33 mouse cellular contexts compared by ENCODE assay signal in genomic region chr11:119377326-119377725, GRCm38 (mm10). TPM values are rescaled to one million over a fixed set of nuclear protein-coding genes. Genes with fewer than 3 reads are reported as not detected.
DNase-seq lines count a peak whose midpoint lies in the region; ATAC-seq lines count a peak whose summit lies in the region.
"Had no signal": no experiment of that assay in that cellular context is flagged by ENCODE, and none has a peak within 500 bp of the region (broad histone marks: within the 10 kb centered on the region; RNA-seq: fewer than 3 reads in every experiment).

No protein-coding gene starts in this region.

- no peak for DNase-seq in liver
- DNase-seq in forebrain, embryonic 11.5 days (ENCODE audit: low spot score) = no peak
- no peak for DNase-seq in neural tube, embryonic 10.5 days (ENCODE audit: extremely low spot score, low spot score)
- DNase-seq: adrenal gland, postnatal 14 days; cerebellum, adult 8-10 months; cerebellum, postnatal 25 days; embryo, embryonic 11 days; gastrocnemius, adult 2 months; gastrocnemius, postnatal 36 days; heart, postnatal 10 days; kidney, adult 11 months; kidney, postnatal 14 days; left cerebral cortex, postnatal 4 days; lung, embryonic 14.5 days; midbrain, embryonic 14.5 days; right cerebral cortex, adult 18-20 months; spleen, adult 18-20 months; thymus, adult 18-20 months; thymus, postnatal 25 days had no signal

- no peak overlapping the region for H3K4me2 ChIP-seq in liver, embryonic 15.5 days
- H3K4me2 ChIP-seq in forebrain, embryonic 11.5 days (ENCODE audit: low read depth, low read length, severe bottlenecking) = no peak overlapping the region
- H3K4me2 ChIP-seq: embryonic facial prominence, embryonic 12.5 days; heart, embryonic 13.5 days; hindbrain, embryonic 15.5 days; lung, embryonic 14.5 days had no signal

- no peaks in the 10 kb centered on the region for H3K27me3 ChIP-seq in liver, embryonic 15.5 days
- H3K27me3 ChIP-seq in megakaryocyte, embryonic 14.5 days (replicated peaks) = peaks cover 75% of the 10 kb centered on the region
- no peaks in the 10 kb centered on the region for H3K27me3 ChIP-seq in forebrain, embryonic 11.5 days (ENCODE audit: control insufficient read depth, insufficient read depth, low read length)
- H3K27me3 ChIP-seq: embryonic facial prominence, embryonic 12.5 days; heart, embryonic 13.5 days; hindbrain, embryonic 15.5 days; Patski had no signal

- H3K4me3 ChIP-seq in liver, embryonic 15.5 days (replicated peaks) = no peak overlapping the region
- peak overlapping the region; percentile 31 for H3K4me3 ChIP-seq in megakaryocyte, embryonic 14.5 days (replicated peaks)
- H3K4me3 ChIP-seq in forebrain, embryonic 11.5 days (ENCODE audit: low read depth, low read length) = no peak overlapping the region
- H3K4me3 ChIP-seq: embryonic facial prominence, embryonic 12.5 days; forebrain, embryonic 10.5 days; gastrocnemius, adult 2 months; heart, embryonic 13.5 days; hindbrain, embryonic 10.5 days; hindbrain, embryonic 15.5 days had no signal

- WGBS in liver, embryonic 15.5 days (ENCODE audit: insufficient replicate concordance) = 60% methylated on average over 11 of the region's 11 CpGs
- WGBS in forebrain, embryonic 11.5 days = 92% methylated on average over 11 of the region's 11 CpGs

- H3K4me1 ChIP-seq in liver, embryonic 15.5 days (replicated peaks) = peaks cover 17% of the 10 kb centered on the region
- peaks cover 38% of the 10 kb centered on the region for H3K4me1 ChIP-seq in megakaryocyte, embryonic 14.5 days
- H3K4me1 ChIP-seq in forebrain, embryonic 11.5 days (replicated peaks; ENCODE audit: control insufficient read depth, insufficient read depth, low read length) = no peaks in the 10 kb centered on the region
- H3K4me1 ChIP-seq: embryonic facial prominence, embryonic 12.5 days; hindbrain, embryonic 10.5 days; hindbrain, embryonic 15.5 days had no signal

- peak; percentile 35; the same call in 1 of the 2 replicates for ATAC-seq in liver, embryonic 15.5 days (ENCODE audit: insufficient read depth)
- ATAC-seq in common myeloid progenitor, adult 5-6 weeks (replicated peaks; ENCODE audit: low read depth, poor library complexity, severe bottlenecking) = peak; percentile 30; the same call in 1 of the 2 replicates
- no peak for ATAC-seq in forebrain, embryonic 11.5 days (replicated peaks; ENCODE audit: low FRiP score)
- no peak for ATAC-seq in erythroblast, adult 5-6 weeks (replicated peaks; ENCODE audit: low FRiP score, poor library complexity, severe bottlenecking)
- ATAC-seq: forebrain, embryonic 16.5 days; inflammation-experienced regulatory T-cells, adult 6 months; Patski had no signal

- no peak overlapping the region for H3K9ac ChIP-seq in liver, embryonic 15.5 days
- H3K9ac ChIP-seq in forebrain, embryonic 11.5 days (ENCODE audit: low read length) = no peak overlapping the region
- H3K9ac ChIP-seq: embryonic facial prominence, embryonic 12.5 days; heart, embryonic 13.5 days; hindbrain, embryonic 15.5 days; lung, embryonic 14.5 days had no signal

- 0 out of 2 replicates have a peak overlapping the region, but pooled peaks have one; percentile 26 for H3K27ac ChIP-seq in liver, embryonic 15.5 days (replicated peaks)
- no peak overlapping the region for H3K27ac ChIP-seq in forebrain, embryonic 11.5 days (ENCODE audit: low read depth, low read length)
- H3K27ac ChIP-seq: embryonic facial prominence, embryonic 12.5 days; forebrain, embryonic 10.5 days; gastrocnemius, adult 2 months; heart, embryonic 13.5 days; hindbrain, embryonic 10.5 days; hindbrain, embryonic 15.5 days; stomach, postnatal 0 days had no signal

- H3K36me3 ChIP-seq in liver, embryonic 15.5 days (replicated peaks) = no peaks in the 10 kb centered on the region
- peaks cover 3% of the 10 kb centered on the region for H3K36me3 ChIP-seq in megakaryocyte, embryonic 14.5 days (replicated peaks; ENCODE audit: low read length)
- H3K36me3 ChIP-seq in forebrain, embryonic 11.5 days (ENCODE audit: control insufficient read depth, insufficient read depth, low read length) = no peaks in the 10 kb centered on the region; the same call in 1 of the 2 replicates
- H3K36me3 ChIP-seq: hindbrain, embryonic 15.5 days had no signal

- no peaks in the 10 kb centered on the region for H3K9me3 ChIP-seq in liver, embryonic 15.5 days (replicated peaks)
- peaks cover 27% of the 10 kb centered on the region for H3K9me3 ChIP-seq in megakaryocyte, embryonic 14.5 days
- no peaks in the 10 kb centered on the region for H3K9me3 ChIP-seq in forebrain, embryonic 11.5 days (ENCODE audit: control insufficient read depth, low read length)
- H3K9me3 ChIP-seq: embryonic facial prominence, embryonic 12.5 days; forebrain, embryonic 10.5 days; heart, embryonic 13.5 days; hindbrain, embryonic 10.5 days; hindbrain, embryonic 15.5 days had no signal

RNA-seq across cellular contexts. Expression of gene Rnf213, which starts 15.6 kb away (rescaled TPM):
- polyA plus RNA-seq in liver, embryonic 15.5 days (2015; fragmentation: Nextera tagmentation; extraction: Ambion mirVana) = 4.2 TPM in 2 replicates
- 74.5 and 78.2 TPM in 2 replicates for total RNA-seq in common myeloid progenitor, adult 5-6 weeks (2017)
- 1.2 TPM in 1 of 2 replicates, not detected in the other for polyA plus RNA-seq in megakaryocyte, embryonic 14.5 days (2012; ENCODE audit: insufficient read depth, low replicate concordance)
- polyA plus RNA-seq in forebrain, embryonic 11.5 days (2014; fragmentation: Nextera tagmentation; extraction: Ambion mirVana) = 1.8 and 2.1 TPM in 2 replicates
- total RNA-seq in erythroblast, adult 5-6 weeks (2015; ENCODE audit: low replicate concordance) = 90.7 and 93.4 TPM in 2 replicates
- 77.5 and 79.4 TPM in 2 replicates for total RNA-seq in erythroblast, adult 5-6 weeks (2017; ENCODE audit: low replicate concordance)

RNA-seq across cellular contexts. Expression of gene Slc26a11, which starts 22.0 kb away (rescaled TPM):
- 1.6 and 2.6 TPM in 2 replicates for polyA plus RNA-seq in liver, embryonic 15.5 days (2015; fragmentation: Nextera tagmentation; extraction: Ambion mirVana)
- 0.44 and 1.4 TPM in 2 replicates for total RNA-seq in common myeloid progenitor, adult 5-6 weeks (2017)
- polyA plus RNA-seq in megakaryocyte, embryonic 14.5 days (2012; ENCODE audit: insufficient read depth, low replicate concordance) = 1.5 and 2.0 TPM in 2 replicates
- polyA plus RNA-seq in forebrain, embryonic 11.5 days (2014; fragmentation: Nextera tagmentation; extraction: Ambion mirVana) = 7.2 and 7.9 TPM in 2 replicates
- not detected in 2 replicates for total RNA-seq in erythroblast, adult 5-6 weeks (2015; ENCODE audit: low replicate concordance)
- 0.70 TPM in 1 of 2 replicates, not detected in the other for total RNA-seq in erythroblast, adult 5-6 weeks (2017; ENCODE audit: low replicate concordance)
- total RNA-seq: MEL had no signal

RNA-seq across cellular contexts. Expression of gene Sgsh, which starts 22.0 kb away (rescaled TPM):
- 1.9 and 2.3 TPM in 2 replicates for polyA plus RNA-seq in liver, embryonic 15.5 days (2015; fragmentation: Nextera tagmentation; extraction: Ambion mirVana)
- 4.3 and 6.7 TPM in 2 replicates for total RNA-seq in common myeloid progenitor, adult 5-6 weeks (2017)
- polyA plus RNA-seq in megakaryocyte, embryonic 14.5 days (2012; ENCODE audit: insufficient read depth, low replicate concordance) = 3.4 TPM in 1 of 2 replicates, not detected in the other
- polyA plus RNA-seq in forebrain, embryonic 11.5 days (2014; fragmentation: Nextera tagmentation; extraction: Ambion mirVana) = 6.6 and 7.3 TPM in 2 replicates
- 0.77 and 4.2 TPM in 2 replicates for total RNA-seq in erythroblast, adult 5-6 weeks (2015; ENCODE audit: low replicate concordance)
- 1.5 and 3.2 TPM in 2 replicates for total RNA-seq in erythroblast, adult 5-6 weeks (2017; ENCODE audit: low replicate concordance)

Comparison
In these comparisons a context has a peak if more than half of its experiments do, and no peak if none do; other contexts are left out.
1. ATAC-seq: peak in liver, embryonic 15.5 days (single experiment) and common myeloid progenitor, adult 5-6 weeks (single experiment); none in forebrain, embryonic 11.5 days (single experiment) and erythroblast, adult 5-6 weeks (single experiment).